Mouse (Mus musculus) G1E-ER4 (cell line): Measurements from ENCODE around the gene Gm44965. TPM values are rescaled to one million over a fixed set of nuclear protein-coding genes. Genes with fewer than 3 reads are reported as not detected.

Experiments used
- GATA1 ChIP-seq: IDR thresholded peaks from one replicate; pipeline ENCODE4 v1.8.0; 2012; ENCODE audit warnings: low read length, inconsistent platforms
- polyA plus RNA-seq: library from polyadenylated mRNA; stranded (reverse); fragments of >175 nt; gene quantifications from 2 replicates; pipeline ENCODE4 v1.2.3, GENCODE M21; 2012

The Gm44965 gene
- polyA plus RNA-seq, 1 experiment, result not detected

- TF ChIP-seq GATA1, result no peak
Observed at GRCm38 (mm10) chr6:48630831-48631230, 37.1 kb downstream of the Gm44965 start.

GRCm38 (mm10) chr6:48635105-48635504 is 41.4 kb downstream of the Gm44965 start:
- no peak for TF ChIP-seq GATA1

- no peak for TF ChIP-seq GATA1
Observed at GRCm38 (mm10) chr6:48636515-48636914, 42.8 kb downstream of the Gm44965 start.

- TF ChIP-seq GATA1, result no peak
Observed at GRCm38 (mm10) chr6:48637811-48638500, 44.2 kb downstream of the Gm44965 start.

- no peak for TF ChIP-seq GATA1
Observed at GRCm38 (mm10) chr6:48638553-48638952, 44.8 kb downstream of the Gm44965 start.

- no peak for TF ChIP-seq GATA1
Observed at GRCm38 (mm10) chr6:48641391-48641790, 47.6 kb downstream of the Gm44965 start.

GRCm38 (mm10) chr6:48642764-48643292 is 49.1 kb downstream of the Gm44965 start:
- no peak for TF ChIP-seq GATA1

- TF ChIP-seq GATA1, result no peak
Observed at GRCm38 (mm10) chr6:48645660-48646308, 52.0 kb downstream of the Gm44965 start.

- TF ChIP-seq GATA1, result no peak
Observed at GRCm38 (mm10) chr6:48646309-48646690, 52.6 kb downstream of the Gm44965 start.

GRCm38 (mm10) chr6:48646995-48647394 is 53.3 kb downstream of the Gm44965 start, which contains the start of gene Gimap8:
Gene Gimap8, plus strand, starts transcription at chr6:48647234.
- TF ChIP-seq GATA1, result no peak

GRCm38 (mm10) chr6:48647611-48648010 is 53.9 kb downstream of the Gm44965 start:
- TF ChIP-seq GATA1, result no peak

- TF ChIP-seq GATA1, result no peak
Observed at GRCm38 (mm10) chr6:48648779-48649178, 55.0 kb downstream of the Gm44965 start.

- no peak for TF ChIP-seq GATA1
Observed at GRCm38 (mm10) chr6:48650041-48650440, 56.3 kb downstream of the Gm44965 start.

GRCm38 (mm10) chr6:48658721-48659120 is 65.0 kb downstream of the Gm44965 start:
- no peak for TF ChIP-seq GATA1

GRCm38 (mm10) chr6:48664750-48665149 is 71.0 kb downstream of the Gm44965 start:
- no peak for TF ChIP-seq GATA1

GRCm38 (mm10) chr6:48665471-48665870 is 71.7 kb downstream of the Gm44965 start:
- no peak for TF ChIP-seq GATA1

- no peak for TF ChIP-seq GATA1
Observed at GRCm38 (mm10) chr6:48666159-48666586, 72.4 kb downstream of the Gm44965 start.
